Mouse (Mus musculus) liver, embryonic 14 days (tissue): ENCODE results near the gene Skint10. TPM values are rescaled to one million over a fixed set of nuclear protein-coding genes. Genes with fewer than 3 reads are reported as not detected.

Experiments
- polyA plus RNA-seq: library from polyadenylated mRNA; depleted of rRNA; stranded (reverse); fragments of >200 nt; gene quantifications from 2 replicates; pipeline ENCODE4 v1.2.3, GENCODE M21; 2012; rRNA removed

Gene Skint10
- polyA plus RNA-seq: not detected in 2 replicates

GRCm38 (mm10) chr4:112774766-112775165, at the start of gene Skint10:
Skint10 (minus strand) TSS chr4:112774866.

Other genes starting within 250 kb of the Skint10 start
- gene Skint2, start 217.7 kb downstream of the Skint10 start, polyA plus RNA-seq: not detected in 2 replicates